Mouse (Mus musculus) small intestine, adult 2 months (tissue): Measurements from ENCODE around the gene Pdik1l. TPM values are rescaled to one million over a fixed set of nuclear protein-coding genes. Genes with fewer than 3 reads are reported as not detected.

Experiments used
- H3K27ac ChIP-seq: fragments of 200-500 bp; 2 replicates; pipeline ENCODE4 v1.5.1; 2012; ENCODE audit warnings: low read depth, low read length, control low read depth, inconsistent platforms; ENCODE audit not compliant: insufficient read depth
- H3K27me3 ChIP-seq: fragments of 200-500 bp; 2 replicates; pipeline ENCODE4 v1.6.1; 2012; ENCODE audit warnings: mild to moderate bottlenecking, moderate library complexity, low read length, inconsistent platforms; ENCODE audit not compliant: control insufficient read depth, insufficient read depth
- H3K36me3 ChIP-seq: fragments of 200-500 bp; 2 replicates; pipeline ENCODE4 v1.6.1; 2012; ENCODE audit warnings: mild to moderate bottlenecking, low read length, control low read depth, inconsistent platforms; ENCODE audit not compliant: control insufficient read depth, insufficient read depth
- H3K4me1 ChIP-seq: fragments of 200-500 bp; 2 replicates; pipeline ENCODE4 v1.6.1; 2012; ENCODE audit warnings: low read length, inconsistent platforms, mixed read lengths; ENCODE audit not compliant: control insufficient read depth, insufficient read depth, insufficient read length
- H3K4me3 ChIP-seq: fragments of 200-500 bp; 2 replicates; pipeline ENCODE4 v1.5.1; 2012; ENCODE audit warnings: low read depth, mild to moderate bottlenecking, control low read depth, inconsistent platforms, low read length, moderate library complexity
- CTCF ChIP-seq: fragments of 200-500 bp; IDR thresholded peaks from 2 replicates; pipeline ENCODE4 v1.5.1; 2012; ENCODE audit warnings: low read depth, mild to moderate bottlenecking, control low read depth, inconsistent platforms, low read length, moderate library complexity, mixed read lengths; ENCODE audit not compliant: insufficient replicate concordance, insufficient read length; ENCODE audit errors: extremely low read depth
- POLR2A ChIP-seq: fragments of 200-500 bp; IDR thresholded peaks from 2 replicates; pipeline ENCODE4 v1.6.1; 2012; ENCODE audit warnings: low read depth, mild to moderate bottlenecking, control low read depth, inconsistent platforms, low read length, moderate library complexity
- WGBS: fragments of 180-500 bp; shearing (Covaris S2); methylation state at CpG from one replicate; pipeline ENCODE4 v1.1.7; 2018; 5-methylcytosine and 5-hydroxymethylcytosine counted together
- polyA plus RNA-seq: library from polyadenylated mRNA; depleted of rRNA; stranded (reverse); fragments of >200 nt; gene quantifications from 2 replicates; pipeline ENCODE4 v1.2.3, GENCODE M21; 2012

The Pdik1l gene
- polyA plus RNA-seq, 1 experiment = 1.6 TPM

DNA sequence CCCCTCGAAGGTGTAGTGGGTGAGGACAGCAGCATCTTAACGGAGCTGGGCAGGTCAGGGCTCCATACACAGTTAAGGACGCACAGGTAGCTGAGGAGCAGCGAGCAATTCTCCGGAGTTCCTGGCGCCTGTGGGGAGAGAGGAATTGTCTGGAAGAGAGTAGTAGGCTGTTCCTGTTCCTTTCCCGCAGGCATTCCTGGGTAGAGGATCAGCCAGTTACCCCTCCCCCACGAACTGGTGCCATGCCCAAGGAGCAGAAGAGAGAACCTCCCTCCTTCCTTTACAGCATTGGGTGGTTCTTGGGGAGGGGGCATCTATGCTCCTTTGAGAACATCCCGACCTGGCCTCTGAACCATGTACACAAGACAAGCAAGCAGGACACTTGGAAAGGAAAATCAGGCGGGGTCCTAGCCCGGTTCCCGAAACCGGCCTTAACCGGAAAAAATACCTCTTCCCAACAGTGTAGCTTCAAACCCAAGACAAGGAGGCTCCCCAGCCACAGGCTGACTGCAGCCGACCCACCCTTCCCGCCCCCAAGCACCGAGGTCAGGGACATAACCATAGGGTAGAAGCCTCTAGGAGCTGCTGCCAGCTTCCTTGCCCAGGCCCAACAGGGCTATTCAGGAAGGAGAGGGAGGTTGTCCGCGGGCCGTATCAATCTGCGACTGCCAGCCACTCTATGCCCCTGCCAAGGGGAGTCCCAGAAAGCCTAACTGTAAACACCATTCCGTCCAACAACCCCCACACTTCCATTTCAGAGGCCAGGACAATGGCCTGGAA lies 35.4 kb downstream of the Pdik1l start:
- H3K4me3 ChIP-seq = peak overlapping the region; percentile 60
- H3K27me3 ChIP-seq = peaks cover 47% of the 10 kb centered on the region
- H3K36me3 ChIP-seq = no peaks in the 10 kb centered on the region
- WGBS = 27% methylated on average over 22 of the region's 22 CpGs
- TF ChIP-seq POLR2A = no peak
- no peak for TF ChIP-seq CTCF
- H3K27ac ChIP-seq = peak overlapping the region; percentile 34; the same call in 1 of the 2 replicates
- H3K4me1 ChIP-seq = peaks cover 15% of the 10 kb centered on the region

DNA sequence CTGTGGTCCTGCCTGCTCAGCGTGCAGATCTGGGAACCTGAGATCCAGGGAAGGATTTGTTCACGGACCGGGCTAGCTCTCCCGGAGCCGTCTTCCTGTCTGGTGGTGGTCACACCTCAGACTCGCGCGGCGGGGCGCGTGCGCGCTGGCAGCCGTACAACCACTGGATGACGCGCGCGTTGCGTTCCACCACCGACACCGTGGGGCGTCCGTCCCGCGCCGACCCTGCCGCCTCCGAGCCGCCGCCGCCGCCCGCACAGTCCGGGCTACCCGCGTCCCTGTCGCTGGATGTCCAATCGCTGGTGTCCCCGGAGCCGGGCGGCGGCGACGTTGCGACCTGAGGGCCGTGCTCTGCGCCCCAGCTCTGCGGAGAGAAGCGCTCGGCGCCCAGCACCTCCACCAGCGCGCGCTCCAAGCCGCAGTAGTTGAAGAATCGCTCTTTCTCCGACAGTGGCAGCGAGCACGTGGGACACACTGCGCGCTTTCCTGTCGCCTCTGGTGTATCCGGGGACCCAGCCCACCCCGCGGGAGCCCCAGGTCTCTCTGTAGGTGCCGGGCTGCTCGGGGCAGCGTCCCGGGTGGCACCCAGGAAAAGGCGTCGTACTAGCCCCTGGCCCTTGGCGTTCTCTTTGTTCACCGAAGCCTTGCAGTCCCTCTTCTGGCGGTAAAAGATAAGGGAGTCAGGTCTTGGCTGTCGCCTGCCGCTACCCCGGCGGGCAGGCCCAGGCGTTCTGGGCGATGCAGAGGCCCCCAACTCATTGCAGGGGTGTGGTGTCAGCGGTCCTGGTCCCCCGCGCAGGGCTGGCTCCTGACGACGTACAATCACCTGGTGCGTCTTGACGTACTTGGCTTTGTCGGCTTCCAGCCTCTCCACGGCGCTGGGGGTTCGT lies 36.2 kb downstream of the Pdik1l start:
- peak overlapping the region; percentile 60 for H3K4me3 ChIP-seq
- WGBS = 2% methylated on average over 91 of the region's 91 CpGs
- TF ChIP-seq CTCF (no peak), POLR2A (no peak)

DNA sequence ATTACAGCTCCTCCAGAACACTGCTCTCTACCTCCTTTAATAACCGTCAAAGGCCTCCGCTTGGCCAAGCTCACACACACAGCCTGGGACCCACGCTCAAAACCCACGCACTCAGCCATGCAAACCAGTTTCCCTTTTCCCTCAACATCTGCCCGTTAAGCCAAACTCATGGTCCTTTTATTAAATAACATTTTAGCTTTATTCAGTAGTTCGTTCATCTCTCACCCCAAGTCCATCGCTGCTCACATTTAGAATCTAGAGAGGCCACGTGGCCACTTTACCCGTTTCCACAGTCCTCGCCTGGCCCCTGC lies 36.8 kb downstream of the Pdik1l start:
- Histone ChIP-seq H3K36me3 (no peaks in the 10 kb centered on the region), H3K27ac (no peak overlapping the region), H3K4me1 (peaks cover 17% of the 10 kb centered on the region), H3K27me3 (peaks cover 50% of the 10 kb centered on the region), H3K4me3 (peak overlapping the region; percentile 60)
- TF ChIP-seq CTCF (no peak), POLR2A (no peak)
- 18% methylated on average over 10 of the region's 10 CpGs for WGBS

More for the DNA sequence above, 36.2 kb downstream of the Pdik1l start:
- no peak overlapping the region for H3K27ac ChIP-seq
- H3K36me3 ChIP-seq = no peaks in the 10 kb centered on the region
- H3K27me3 ChIP-seq = peaks cover 50% of the 10 kb centered on the region
- H3K4me1 ChIP-seq = peaks cover 17% of the 10 kb centered on the region

DNA sequence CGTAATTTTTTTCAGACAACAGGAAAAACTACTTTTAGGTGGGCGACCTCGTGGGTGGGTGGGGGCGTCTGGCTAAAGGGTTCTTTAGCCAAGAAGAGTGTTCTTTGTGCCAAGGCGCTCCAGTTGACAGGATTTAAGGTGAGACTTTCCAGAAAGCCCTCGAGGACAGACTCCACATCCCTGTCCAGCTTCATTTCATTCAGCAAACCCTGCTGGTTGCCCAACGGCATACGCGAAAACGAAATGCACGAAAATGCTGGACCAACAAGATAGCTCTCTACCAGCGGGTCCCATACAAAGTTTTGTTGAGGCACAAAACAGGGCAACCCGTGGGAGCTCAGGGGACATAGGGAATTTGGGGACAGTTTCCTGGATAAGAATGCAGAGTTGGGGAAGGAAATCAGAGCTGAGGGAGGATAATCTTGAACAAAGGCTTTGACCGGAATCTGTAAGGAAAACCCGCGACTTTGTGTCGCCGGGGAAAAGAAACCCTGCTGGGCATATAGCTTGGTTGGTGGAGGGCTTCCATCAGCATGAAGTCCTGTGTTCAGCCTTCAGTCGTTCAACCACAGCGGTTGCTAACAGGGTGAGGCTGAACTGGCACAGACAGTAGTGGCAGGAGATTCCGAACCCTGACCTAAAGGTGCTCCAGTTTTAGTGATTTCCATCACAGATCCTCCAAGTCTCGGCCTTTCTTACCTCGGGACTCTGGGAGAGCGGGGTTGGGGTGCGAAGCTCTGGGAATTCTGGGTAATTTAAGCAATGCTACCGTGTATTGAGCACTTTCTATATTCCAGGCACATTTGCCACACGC lies 37.4 kb downstream of the Pdik1l start:
- Histone ChIP-seq H3K36me3 (no peaks in the 10 kb centered on the region), H3K27me3 (peaks cover 50% of the 10 kb centered on the region), H3K27ac (no peak overlapping the region), H3K4me1 (peaks cover 17% of the 10 kb centered on the region), H3K4me3 (peak overlapping the region; percentile 60)
- TF ChIP-seq POLR2A (no peak), CTCF (no peak)
- whole genome bisulfite sequencing = 26% methylated on average over 27 of the region's 27 CpGs

DNA sequence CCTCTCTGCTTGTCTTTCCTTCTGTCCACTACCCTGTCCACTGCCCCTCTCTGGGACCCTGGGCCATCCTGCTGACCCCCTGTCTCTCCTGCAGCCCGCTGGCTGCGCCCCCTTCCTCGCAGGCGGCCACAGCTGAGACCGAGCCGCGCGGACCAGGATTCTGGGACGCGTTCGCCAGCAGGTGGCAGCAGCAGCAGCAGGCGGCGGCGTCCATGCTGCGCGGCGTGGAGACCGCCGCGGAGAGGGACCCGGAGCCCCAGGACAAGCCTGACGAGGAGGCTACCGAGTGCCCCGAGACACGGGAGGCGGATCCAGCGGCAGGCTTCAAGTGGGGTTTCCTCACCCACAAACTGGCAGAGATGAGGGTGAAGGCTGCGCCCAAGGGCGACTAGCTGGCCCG lies 38.0 kb downstream of the Pdik1l start:
- H3K36me3 ChIP-seq = no peaks in the 10 kb centered on the region
- H3K27ac ChIP-seq = no peak overlapping the region
- TF ChIP-seq CTCF (peak; percentile 66; the same call in 1 of the 2 replicates), POLR2A (no peak)
- 2% methylated on average over 30 of the region's 30 CpGs for WGBS
- peaks cover 20% of the 10 kb centered on the region for H3K4me1 ChIP-seq
- peak overlapping the region; percentile 60 for H3K4me3 ChIP-seq
- peaks cover 50% of the 10 kb centered on the region for H3K27me3 ChIP-seq

DNA sequence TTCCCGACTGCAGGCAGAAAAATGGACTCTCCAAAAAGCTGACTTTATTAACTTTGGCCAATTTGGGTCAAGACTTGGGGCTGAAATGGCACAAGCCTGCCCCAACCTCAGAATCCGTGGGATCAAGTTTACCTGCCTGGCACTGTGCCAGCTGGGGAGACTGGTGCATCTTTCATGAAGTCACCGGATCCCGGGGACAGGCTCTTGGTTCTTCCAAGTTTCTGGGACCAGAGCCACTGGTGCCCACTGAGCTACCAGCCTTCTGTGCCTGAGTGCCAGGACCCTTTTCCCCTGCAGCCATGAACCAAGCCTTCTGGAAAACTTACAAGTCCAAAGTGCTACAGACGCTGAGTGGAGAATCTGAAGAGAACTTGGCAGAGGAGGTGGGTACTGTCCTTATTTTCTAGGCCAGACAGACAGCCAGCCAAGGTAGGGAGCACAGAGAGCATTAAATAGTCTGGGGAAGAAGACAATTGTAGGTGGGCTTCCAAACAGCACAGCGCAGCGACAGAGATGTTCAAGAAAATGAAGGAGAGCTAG lies 40.9 kb downstream of the Pdik1l start, which contains the start of gene Gm30191:
TSS of gene Gm30191 (plus strand) at position 217 of the 540 bp plus-strand sequence.
- H3K27ac ChIP-seq = no peak within 1 kb of the TSS
- TF ChIP-seq CTCF = no peak
- TF ChIP-seq POLR2A = no peak
- no peak within 1 kb of the TSS for H3K4me3 ChIP-seq
- peaks cover 18% of the 10 kb centered on the region for H3K4me1 ChIP-seq
- 51% methylated on average over 7 of the region's 7 CpGs for WGBS
- H3K36me3 ChIP-seq = no peaks in the 10 kb centered on the region
- H3K27me3 ChIP-seq = peaks cover 28% of the 10 kb centered on the region
